ENCODE assay signal across 8 mouse cellular contexts in the genomic region with DNA sequence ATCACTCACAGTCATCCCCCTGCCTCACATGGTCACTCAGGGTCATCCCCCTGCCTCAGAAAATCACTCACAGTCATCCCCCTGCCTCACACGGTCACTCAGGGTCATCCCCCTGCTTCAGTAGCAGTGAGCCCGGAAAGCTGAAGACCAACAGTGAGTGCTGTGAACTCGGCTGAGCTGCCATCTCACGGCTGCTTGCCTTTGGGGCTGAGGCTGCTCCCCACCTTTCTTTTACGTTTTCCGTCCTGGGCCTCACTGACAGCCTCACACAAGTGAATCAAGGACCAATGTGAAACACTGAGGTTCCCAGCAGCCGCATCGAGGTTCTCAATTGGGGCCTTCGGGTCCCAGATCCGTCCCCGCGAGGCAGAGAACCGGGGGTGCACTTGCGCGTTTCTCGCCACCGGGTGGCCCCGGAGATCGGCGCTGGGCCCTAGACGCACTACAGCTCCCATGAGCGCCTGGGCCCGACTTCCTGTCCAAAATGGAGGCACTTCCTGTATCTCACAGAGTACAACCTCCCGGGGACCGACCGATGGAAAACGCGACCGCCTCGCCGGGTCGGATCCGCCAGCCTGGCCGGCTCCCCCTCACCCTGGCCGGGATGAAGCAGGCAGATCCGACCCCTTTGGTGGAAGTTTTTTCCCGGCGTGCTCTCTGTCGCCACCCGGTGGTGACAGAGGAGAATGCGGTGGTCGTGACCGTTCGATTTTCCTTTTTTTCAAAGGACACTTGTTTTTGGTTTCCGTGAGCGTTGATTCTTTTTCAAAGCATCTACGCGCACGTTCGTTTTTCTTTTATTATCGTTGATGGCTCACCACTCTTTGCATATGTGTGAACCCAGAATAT. TPM values are rescaled to one million over a fixed set of nuclear protein-coding genes. Genes with fewer than 3 reads are reported as not detected.
DNase-seq lines count a peak whose midpoint lies in the region; ATAC-seq and TF ChIP-seq lines count a peak whose summit lies in the region.
"Not testable (repeated sequence)": the region's sequence is repeated elsewhere in the genome, so short reads cannot be mapped to it uniquely, and the experiment has no call there.

No protein-coding gene starts in this region.

- peak overlapping the region; percentile 47 for H3K9ac ChIP-seq in forebrain, postnatal 0 days
- peak overlapping the region; percentile 35 for H3K9ac ChIP-seq in neural tube, embryonic 14.5 days (replicated peaks; ENCODE audit: low read depth, low read length)

- H3K4me2 ChIP-seq in forebrain, postnatal 0 days (ENCODE audit: low read depth), result peak overlapping the region; percentile 47
- peak overlapping the region; percentile 37 for H3K4me2 ChIP-seq in neural tube, embryonic 14.5 days (ENCODE audit: low read depth, low read length)

- WGBS in forebrain, postnatal 0 days, result 24% methylated on average over 47 of the region's 51 CpGs
- WGBS in lung, adult 2 months, result 35% methylated on average over 51 of the region's 51 CpGs
- WGBS in neural tube, embryonic 14.5 days, result 48% methylated on average over 51 of the region's 51 CpGs

- H3K27ac ChIP-seq in forebrain, postnatal 0 days (ENCODE audit: low read depth, low read length), result peak overlapping the region; percentile 54
- H3K27ac ChIP-seq in layer of hippocampus, adult 2 months, result peak overlapping the region; percentile 61
- peak overlapping the region; percentile 45 for H3K27ac ChIP-seq in neural tube, embryonic 14.5 days (ENCODE audit: low read depth, low read length)

- 0 out of 2 replicates have a peak, but pooled peaks have one; percentile 11 for TF ChIP-seq CTCF in G1E (IDR thresholded peaks at IDR 0.05; ENCODE audit: low read depth, low read length)
- not testable (repeated sequence) for TF ChIP-seq CTCF in forebrain, postnatal 0 days (IDR thresholded peaks at IDR 0.05; ENCODE audit: low read depth); layer of hippocampus, adult 2 months (conservative IDR thresholded peaks at IDR 0.05); lung, adult 2 months (IDR thresholded peaks at IDR 0.05; ENCODE audit: insufficient read depth, low read length)

- not testable (repeated sequence) for TF ChIP-seq POLR2A in lung, adult 2 months (IDR thresholded peaks at IDR 0.05; ENCODE audit: borderline replicate concordance, extremely low read depth, low read depth, low read length)

- not testable (repeated sequence) for H3K36me3 ChIP-seq in G1E (replicated peaks)
- peaks cover 16% of the 10 kb centered on the region for H3K36me3 ChIP-seq in forebrain, postnatal 0 days (ENCODE audit: insufficient read depth)
- peaks cover 32% of the 10 kb centered on the region for H3K36me3 ChIP-seq in neural tube, embryonic 14.5 days (ENCODE audit: control insufficient read depth, insufficient read depth, low read length)

- peak; percentile 90 for ATAC-seq in G1E (ENCODE audit: extremely low read depth, insufficient number of reproducible peaks, low FRiP score, poor library complexity, severe bottlenecking)
- peak; percentile 94 for ATAC-seq in forebrain, postnatal 0 days
- peak; percentile 90 for ATAC-seq in neural tube, embryonic 14.5 days (ENCODE audit: low read depth)

- peaks cover 17% of the 10 kb centered on the region for H3K9me3 ChIP-seq in G1E (replicated peaks)
- H3K9me3 ChIP-seq in forebrain, postnatal 0 days (ENCODE audit: low read length), result peaks cover 23% of the 10 kb centered on the region
- peaks cover 34% of the 10 kb centered on the region for H3K9me3 ChIP-seq in neural tube, embryonic 14.5 days (ENCODE audit: control insufficient read depth, low read length)

- H3K4me3 ChIP-seq in G1E (ENCODE audit: low read depth, low read length), result peak overlapping the region; percentile 70
- peak overlapping the region; percentile 30 for H3K4me3 ChIP-seq in forebrain, postnatal 0 days (ENCODE audit: low read depth, low read length)
- peak overlapping the region; percentile 43 for H3K4me3 ChIP-seq in layer of hippocampus, adult 2 months
- peak overlapping the region; percentile 57 for H3K4me3 ChIP-seq in lung, adult 2 months (replicated peaks; ENCODE audit: extremely low read depth, low read depth, low read length)
- H3K4me3 ChIP-seq in neural tube, embryonic 14.5 days (ENCODE audit: low read depth, low read length), result peak overlapping the region; percentile 19

- not testable (repeated sequence) for H3K27me3 ChIP-seq in G1E (ENCODE audit: insufficient read depth, low read length); neural tube, embryonic 14.5 days (ENCODE audit: control insufficient read depth, insufficient read depth, low read length)
- peaks cover 12% of the 10 kb centered on the region; the same call in 1 of the 2 replicates for H3K27me3 ChIP-seq in forebrain, postnatal 0 days (ENCODE audit: insufficient read depth, low read length)

- H3K4me1 ChIP-seq in G1E (ENCODE audit: insufficient read depth, low read depth, low read length), result peaks cover 17% of the 10 kb centered on the region
- not testable (repeated sequence) for H3K4me1 ChIP-seq in forebrain, postnatal 0 days (ENCODE audit: insufficient read depth); lung, adult 2 months (ENCODE audit: control insufficient read depth, insufficient read depth, low read length); neural tube, embryonic 14.5 days (ENCODE audit: control insufficient read depth, insufficient read depth, low read length)

- not testable (repeated sequence) for DNase-seq in G1E (ENCODE audit: low spot score)
- peak; percentile 85 for DNase-seq in cerebellum, adult 8-10 months
- DNase-seq in forebrain, postnatal 0 days, result peak; percentile 79
- DNase-seq in heart, postnatal 4 days, result peak; percentile 90
- peak; percentile 90 to 91 for DNase-seq in layer of hippocampus, adult 2 months (ENCODE audit: low spot score in 2 of 2)
- DNase-seq in lung, adult 2 months, result peak; percentile 82
- DNase-seq in testis, postnatal 10 days (ENCODE audit: low spot score), result peak; percentile 89

RNA-seq across cellular contexts. Expression of a gene that starts 22.7 kb away (rescaled TPM):
- 163 and 204 TPM in 2 replicates for total RNA-seq in G1E (2014; fragmentation: Nextera tagmentation)
- 35.4 and 44.4 TPM in 2 replicates for total RNA-seq in G1E (2017)
- 300 and 429 TPM in 2 replicates for polyA plus RNA-seq in G1E (2012)
- total RNA-seq in forebrain, postnatal 0 days (2014; rRNA removed), result 12.1 and 39.7 TPM in 2 replicates
- polyA plus RNA-seq in forebrain, postnatal 0 days (2015; fragmentation: Nextera tagmentation; extraction: Ambion mirVana), result 156 and 231 TPM in 2 replicates
- 100 to 1,000 TPM in 1 of 2 experiments, 10 to 100 TPM in 1; 99.1 to 109 TPM for total RNA-seq in heart, postnatal 4 days (2021)
- total RNA-seq in layer of hippocampus, adult 2 months (2021), result 100 to 1,000 TPM; 208 to 264 TPM
- 528 and 535 TPM in 2 replicates for polyA plus RNA-seq in lung, adult 2 months (2012; rRNA removed)
- polyA plus RNA-seq in neural tube, embryonic 14.5 days (2014; fragmentation: Nextera tagmentation; extraction: Ambion mirVana), result 150 and 359 TPM in 2 replicates

Comparison
In these comparisons a context has a peak if more than half of its experiments do, and no peak if none do; other contexts are left out.
1. H3K4me3 ChIP-seq: peak in every context shown above with its lines; median percentile 70 in G1E; 57 in lung, adult 2 months; 43 in layer of hippocampus, adult 2 months; 30 in forebrain, postnatal 0 days; 19 in neural tube, embryonic 14.5 days.